Mouse (Mus musculus) macrophage (primary cell): ENCODE results near the gene Prkch. TPM values are rescaled to one million over a fixed set of nuclear protein-coding genes. Genes with fewer than 3 reads are reported as not detected.
A peak's percentile ranks its signal among the peaks of the same experiment; 100 is the strongest.

Experiments used
- H3K27ac ChIP-seq: fragments of 350-480 bp; formaldehyde crosslinking; 2 replicates; pipeline ENCODE4 v1.9.0; 2021
- H3K36me3 ChIP-seq: fragments of 350-480 bp; formaldehyde crosslinking; 2 replicates; pipeline ENCODE4 v1.9.0; 2021; ENCODE audit errors: inconsistent target
- H3K4me3 ChIP-seq: fragments of 350-480 bp; formaldehyde crosslinking; 2 replicates; pipeline ENCODE4 v1.9.0; 2021; ENCODE audit errors: inconsistent target
- H3K79me2 ChIP-seq: fragments of 350-480 bp; formaldehyde crosslinking; 2 replicates; pipeline ENCODE4 v1.9.0; 2021; ENCODE audit errors: inconsistent target
- WGBS: methylation state at CpG from one replicate; pipeline ENCODE4 v1.1.7; 2026; ENCODE audit warnings: inconsistent platforms; ENCODE audit not compliant: missing documents; 5-methylcytosine and 5-hydroxymethylcytosine counted together
- polyA plus RNA-seq: library from polyadenylated mRNA; stranded (reverse); fragments of 250-400 nt; gene quantifications from 3 replicates; pipeline ENCODE4 v1.2.4, GENCODE M21; 2018; ENCODE audit warnings: inconsistent platforms

Prkch gene
- polyA plus RNA-seq, 1 experiment from 2014 or later, result 37.2 TPM

- Histone ChIP-seq H3K36me3 (peaks cover 8% of the 10 kb centered on the region; the same call in 1 of the 2 replicates), H3K79me2 (no peaks in the 10 kb centered on the region; the same call in 1 of the 2 replicates), H3K4me3 (no peak overlapping the region), H3K27ac (no peak overlapping the region)
- 94% methylated on average over 2 of the region's 2 CpGs for WGBS
Observed at GRCm38 (mm10) chr12:73715331-73715730, 130.7 kb downstream of the Prkch start.

- Histone ChIP-seq H3K36me3 (peaks cover 10% of the 10 kb centered on the region; the same call in 1 of the 2 replicates), H3K4me3 (no peak overlapping the region), H3K79me2 (no peaks in the 10 kb centered on the region; the same call in 1 of the 2 replicates), H3K27ac (0 out of 2 replicates have a peak overlapping the region, but pooled peaks have one; percentile 1)
- WGBS, result 59% methylated on average over 21 of the region's 21 CpGs
Observed at GRCm38 (mm10) chr12:73715954-73716731, 131.5 kb downstream of the Prkch start.

GRCm38 (mm10) chr12:73718036-73718435 lies 133.4 kb downstream of the Prkch start:
- WGBS, result 94% methylated on average over 10 of the region's 10 CpGs
- no peaks in the 10 kb centered on the region; the same call in 1 of the 2 replicates for H3K79me2 ChIP-seq
- H3K4me3 ChIP-seq, result no peak overlapping the region
- peaks cover 18% of the 10 kb centered on the region for H3K36me3 ChIP-seq
- H3K27ac ChIP-seq, result no peak overlapping the region

- Histone ChIP-seq H3K79me2 (no peaks in the 10 kb centered on the region; the same call in 1 of the 2 replicates), H3K27ac (no peak overlapping the region), H3K36me3 (peaks cover 28% of the 10 kb centered on the region), H3K4me3 (no peak overlapping the region)
Observed at GRCm38 (mm10) chr12:73719816-73720215, 135.2 kb downstream of the Prkch start.

GRCm38 (mm10) chr12:73720466-73720865 lies 135.9 kb downstream of the Prkch start:
- 82% methylated on average over 2 of the region's 2 CpGs for WGBS
- Histone ChIP-seq H3K79me2 (no peaks in the 10 kb centered on the region; the same call in 1 of the 2 replicates), H3K36me3 (peaks cover 33% of the 10 kb centered on the region), H3K4me3 (no peak overlapping the region), H3K27ac (no peak overlapping the region)

GRCm38 (mm10) chr12:73722060-73722459 lies 137.5 kb downstream of the Prkch start:
- 97% methylated on average over 3 of the region's 3 CpGs for WGBS
- Histone ChIP-seq H3K27ac (no peak overlapping the region), H3K4me3 (no peak overlapping the region), H3K79me2 (no peaks in the 10 kb centered on the region; the same call in 1 of the 2 replicates), H3K36me3 (peaks cover 40% of the 10 kb centered on the region)

GRCm38 (mm10) chr12:73723067-73723466 lies 138.5 kb downstream of the Prkch start:
- Histone ChIP-seq H3K36me3 (peaks cover 49% of the 10 kb centered on the region), H3K79me2 (no peaks in the 10 kb centered on the region; the same call in 1 of the 2 replicates), H3K27ac (peak overlapping the region; percentile 43), H3K4me3 (no peak overlapping the region)
- 3% methylated on average over 4 of the region's 4 CpGs for WGBS

GRCm38 (mm10) chr12:73723887-73724286 lies 139.3 kb downstream of the Prkch start:
- 83% methylated on average over 10 of the region's 10 CpGs for WGBS
- H3K79me2 ChIP-seq, result no peaks in the 10 kb centered on the region; the same call in 1 of the 2 replicates

GRCm38 (mm10) chr12:73725825-73726604 lies 141.4 kb downstream of the Prkch start:
- H3K36me3 ChIP-seq, result peaks cover 50% of the 10 kb centered on the region
- no peak overlapping the region for H3K27ac ChIP-seq
- 92% methylated on average over 9 of the region's 9 CpGs for WGBS
- H3K4me3 ChIP-seq, result no peak overlapping the region
- no peaks in the 10 kb centered on the region; the same call in 1 of the 2 replicates for H3K79me2 ChIP-seq

More at GRCm38 (mm10) chr12:73723887-73724286, 139.3 kb downstream of the Prkch start:
- no peak overlapping the region for H3K4me3 ChIP-seq
- H3K36me3 ChIP-seq, result peaks cover 53% of the 10 kb centered on the region
- 0 out of 2 replicates have a peak overlapping the region, but pooled peaks have one; percentile 43 for H3K27ac ChIP-seq

GRCm38 (mm10) chr12:73727046-73727445 lies 142.4 kb downstream of the Prkch start:
- peaks cover 40% of the 10 kb centered on the region for H3K36me3 ChIP-seq
- no peak overlapping the region for H3K4me3 ChIP-seq
- H3K27ac ChIP-seq, result no peak overlapping the region
- no peaks in the 10 kb centered on the region; the same call in 1 of the 2 replicates for H3K79me2 ChIP-seq
- WGBS, result 100% methylated on average over 1 of the region's 1 CpGs

GRCm38 (mm10) chr12:73730603-73731002 lies 146.0 kb downstream of the Prkch start:
- Histone ChIP-seq H3K27ac (no peak overlapping the region), H3K79me2 (no peaks in the 10 kb centered on the region), H3K4me3 (no peak overlapping the region), H3K36me3 (peaks cover 20% of the 10 kb centered on the region; the same call in 1 of the 2 replicates)
- 97% methylated on average over 4 of the region's 4 CpGs for WGBS

- Histone ChIP-seq H3K27ac (no peak overlapping the region), H3K79me2 (no peaks in the 10 kb centered on the region), H3K36me3 (peaks cover 20% of the 10 kb centered on the region; the same call in 1 of the 2 replicates), H3K4me3 (no peak overlapping the region)
- 95% methylated on average over 5 of the region's 5 CpGs for WGBS
Observed at GRCm38 (mm10) chr12:73731093-73731492, 146.5 kb downstream of the Prkch start.

- Histone ChIP-seq H3K79me2 (no peaks in the 10 kb centered on the region), H3K36me3 (peaks cover 14% of the 10 kb centered on the region; the same call in 1 of the 2 replicates), H3K4me3 (no peak overlapping the region), H3K27ac (no peak overlapping the region)
- WGBS, result 94% methylated on average over 17 of the region's 17 CpGs
Observed at GRCm38 (mm10) chr12:73731848-73732540, 147.4 kb downstream of the Prkch start.

- WGBS, result 79% methylated on average over 7 of the region's 7 CpGs
- Histone ChIP-seq H3K4me3 (no peak overlapping the region), H3K36me3 (peaks cover 5% of the 10 kb centered on the region; the same call in 1 of the 2 replicates), H3K79me2 (no peaks in the 10 kb centered on the region), H3K27ac (no peak overlapping the region)
Observed at GRCm38 (mm10) chr12:73732862-73733261, 148.3 kb downstream of the Prkch start.
